Mouse (Mus musculus) splenic B cell, adult 2 months (primary cell): ENCODE data around the gene Ccdc134.
"Not testable (repeated sequence)": the region's sequence is repeated elsewhere in the genome, so short reads cannot be mapped to it uniquely, and the experiment has no call there.

Experiments
- DNase-seq: peaks from one replicate; pipeline ENCODE4 v3.0.0-alpha.2; 2011; ENCODE audit warnings: low read depth, low spot score
- H3K27me3 ChIP-seq: 2 replicates; pipeline ENCODE4 v1.6.1; 2012; ENCODE audit warnings: mild to moderate bottlenecking, low read length, moderate library complexity, mixed read lengths; ENCODE audit not compliant: control insufficient read depth, poor library complexity, insufficient read depth, severe bottlenecking
- H3K36me3 ChIP-seq: 2 replicates; pipeline ENCODE4 v1.6.1; 2012; ENCODE audit warnings: mild to moderate bottlenecking, low read length, moderate library complexity, mixed read lengths; ENCODE audit not compliant: control insufficient read depth, poor library complexity, insufficient read depth, severe bottlenecking

Gene Ccdc134

DNA sequence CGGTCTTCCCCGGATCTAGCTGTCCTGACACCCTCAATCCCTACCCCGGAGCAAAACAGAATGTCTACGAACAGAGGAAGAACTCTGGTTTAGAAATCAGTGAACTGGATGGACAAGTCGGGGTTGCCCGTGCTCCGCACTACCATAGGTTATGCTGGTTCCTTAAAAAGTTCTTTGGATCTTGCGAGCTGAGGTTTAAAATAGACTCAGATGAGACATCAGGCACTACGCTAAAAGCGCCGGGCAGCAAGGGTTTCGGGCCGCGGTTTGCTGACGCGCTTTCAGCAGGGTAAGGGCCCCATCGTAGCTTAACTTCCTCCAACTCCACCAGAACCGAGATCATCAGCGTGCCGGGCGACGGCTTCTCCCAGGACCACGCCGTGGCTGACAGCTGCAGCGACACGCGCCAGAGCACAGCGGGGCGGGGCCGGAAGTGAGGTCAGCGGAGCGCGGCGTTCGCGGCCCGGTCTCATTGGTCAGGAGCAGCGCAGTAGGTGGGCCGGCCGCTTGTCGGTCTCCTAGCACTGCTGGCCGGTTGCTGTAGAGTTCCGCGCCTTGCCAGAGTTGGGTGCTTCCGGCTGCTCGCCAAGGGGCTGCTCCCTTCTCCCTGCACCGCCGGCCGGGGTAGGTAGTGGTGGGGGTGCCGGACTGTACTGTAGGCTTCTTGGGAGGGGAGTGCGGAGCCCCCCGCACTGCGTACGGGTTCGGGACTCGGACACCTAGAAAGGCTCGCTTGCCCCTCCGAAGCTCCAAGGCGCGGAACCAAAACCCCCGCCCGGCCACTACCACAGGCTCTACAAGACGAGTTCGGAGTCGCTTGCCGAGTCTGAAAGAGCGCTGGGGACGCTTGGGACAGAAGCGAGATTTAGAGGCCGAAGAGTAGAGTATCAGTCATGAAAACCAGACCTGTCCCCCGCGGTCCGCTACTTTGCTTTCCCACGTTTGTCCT is at the start of gene Ccdc134:
Gene Ccdc134 (plus strand): TSS at position 497 of the 949 bp plus-strand sequence.
- peak; percentile 98 for DNase-seq
- peaks cover 1% of the 10 kb centered on the region for H3K36me3 ChIP-seq
- H3K27me3 ChIP-seq, result no peaks in the 10 kb centered on the region

DNA sequence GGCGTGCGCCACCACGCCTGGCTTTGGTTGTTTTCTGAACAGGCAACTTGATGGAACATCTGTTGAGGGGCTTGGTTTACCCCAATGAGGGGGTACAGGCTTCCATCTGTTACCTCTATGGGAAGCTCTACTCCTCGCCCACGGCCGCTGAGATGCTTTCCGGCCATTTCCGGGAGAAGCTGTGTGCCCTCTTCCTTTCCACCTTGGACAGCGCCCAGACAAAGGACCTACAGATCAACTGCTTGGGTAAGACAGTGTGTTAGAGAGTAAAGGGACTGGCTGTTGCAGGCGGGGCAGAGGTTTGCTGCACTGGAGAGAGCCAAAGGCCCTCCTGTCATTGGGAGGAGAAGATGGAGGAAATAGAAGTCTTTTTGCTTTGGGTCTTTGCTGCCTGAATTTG is 47.8 kb upstream of the Ccdc134 start:
- DNase-seq, result no peak

DNA sequence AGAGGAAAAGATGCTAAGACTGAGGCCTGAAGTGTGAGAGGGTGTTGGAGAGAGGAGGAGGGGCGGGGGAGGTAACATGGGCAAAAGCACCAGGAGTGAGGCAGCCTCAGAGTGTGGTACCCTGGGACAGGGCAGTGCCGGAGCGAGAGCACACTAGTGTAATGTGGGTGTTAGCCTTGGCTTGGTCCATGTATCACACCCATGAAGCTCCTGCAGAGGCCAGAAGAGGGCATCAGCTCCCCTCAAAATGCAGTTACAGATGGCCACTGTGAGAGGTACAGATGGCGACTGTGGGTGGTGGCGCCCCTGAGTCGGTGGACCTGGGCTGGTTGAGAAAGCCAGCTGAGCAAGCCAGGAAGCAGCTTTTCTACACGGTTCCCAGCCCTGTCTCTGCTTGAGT is 46.6 kb upstream of the Ccdc134 start:
- Histone ChIP-seq H3K36me3 (no peaks in the 10 kb centered on the region), H3K27me3 (no peaks in the 10 kb centered on the region)
- peak; percentile 76 for DNase-seq

More for the DNA sequence above, 47.8 kb upstream of the Ccdc134 start:
- Histone ChIP-seq H3K36me3 (no peaks in the 10 kb centered on the region), H3K27me3 (no peaks in the 10 kb centered on the region)

DNA sequence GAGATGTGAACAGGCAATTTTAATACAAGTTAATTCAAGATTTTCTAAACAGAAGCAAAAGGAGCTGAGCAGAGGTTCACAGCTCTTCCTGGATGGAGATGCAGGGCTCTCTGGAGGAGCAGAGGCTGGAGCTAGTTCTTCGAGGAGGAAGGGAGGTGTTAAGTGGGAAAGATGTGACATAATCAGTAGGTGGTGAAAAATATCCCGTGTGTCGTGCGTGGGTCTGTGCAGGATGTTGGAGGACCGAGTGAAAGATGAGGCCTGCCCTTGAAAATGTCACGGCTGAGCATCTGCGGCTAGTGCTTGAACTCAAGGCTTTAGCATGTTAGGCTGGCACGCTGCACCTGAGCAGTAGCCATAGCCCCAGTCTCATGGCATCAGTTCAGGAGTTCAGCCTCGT is 42.1 kb upstream of the Ccdc134 start:
- DNase-seq, result no peak
- Histone ChIP-seq H3K36me3 (no peaks in the 10 kb centered on the region), H3K27me3 (no peaks in the 10 kb centered on the region)

DNA sequence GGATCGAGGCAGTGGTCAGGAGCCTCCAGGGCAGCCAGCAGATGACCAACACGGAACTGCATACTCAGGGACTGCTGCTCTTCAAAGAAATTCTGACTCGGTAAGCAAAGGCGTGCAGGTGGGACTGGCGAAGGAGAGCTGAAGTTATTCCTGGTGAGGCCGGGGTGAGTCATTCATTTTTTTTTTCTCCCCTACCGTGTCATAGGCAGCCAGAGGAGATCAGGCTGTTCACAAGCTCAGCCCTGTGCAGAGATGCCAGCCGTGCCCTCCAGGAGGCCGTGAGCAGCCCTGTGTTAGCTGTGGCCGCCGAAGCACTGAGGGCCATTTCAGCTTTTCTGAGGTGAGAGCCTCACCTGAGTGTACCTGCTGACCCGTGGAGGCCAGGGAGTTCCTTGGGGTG is 41.6 kb upstream of the Ccdc134 start:
- Histone ChIP-seq H3K27me3 (no peaks in the 10 kb centered on the region), H3K36me3 (no peaks in the 10 kb centered on the region)
- DNase-seq, result no peak

DNA sequence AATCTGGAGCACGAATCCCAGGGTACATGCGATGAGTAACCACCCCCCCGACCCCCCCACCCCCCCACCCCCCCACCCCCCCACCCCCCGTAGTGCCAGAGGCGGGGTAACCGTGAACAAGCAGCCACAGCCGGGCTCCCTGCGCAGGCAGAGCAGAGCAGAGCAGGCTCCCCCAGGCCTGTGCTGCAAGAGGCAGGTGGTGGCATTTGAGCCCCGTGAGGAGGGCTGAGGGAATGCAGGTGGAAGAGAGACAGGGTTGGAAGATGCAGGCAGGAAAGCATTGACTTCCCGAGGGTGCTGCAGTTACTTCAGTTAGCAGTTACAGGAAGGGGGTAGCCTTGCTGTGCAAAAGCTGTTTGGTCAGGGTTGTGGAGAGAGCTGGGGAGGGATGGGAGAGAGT is 40.5 kb upstream of the Ccdc134 start:
- no peak for DNase-seq
- Histone ChIP-seq H3K27me3 (no peaks in the 10 kb centered on the region), H3K36me3 (no peaks in the 10 kb centered on the region)

DNA sequence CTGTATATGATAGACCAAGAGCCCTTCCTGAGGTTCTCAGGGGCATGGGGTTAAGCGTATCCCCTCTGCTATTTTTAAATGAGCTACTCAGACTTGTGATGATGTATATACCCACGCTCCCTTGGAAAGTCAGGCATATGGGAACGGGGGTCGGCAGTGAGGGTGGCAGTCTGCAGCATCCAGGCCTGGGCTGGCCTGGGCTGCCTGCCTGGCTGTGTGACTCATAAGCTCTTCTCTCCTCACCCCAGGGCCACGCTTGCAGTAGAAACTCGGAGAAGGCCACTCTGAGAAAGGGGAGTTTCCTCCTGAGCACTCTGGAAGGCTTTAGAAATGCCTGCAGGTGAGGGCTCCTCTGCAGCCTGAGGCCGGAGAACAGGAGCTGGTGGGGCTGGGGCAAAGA is 36.7 kb upstream of the Ccdc134 start:
- no peak for DNase-seq
- no peaks in the 10 kb centered on the region for H3K27me3 ChIP-seq
- H3K36me3 ChIP-seq, result no peaks in the 10 kb centered on the region

DNA sequence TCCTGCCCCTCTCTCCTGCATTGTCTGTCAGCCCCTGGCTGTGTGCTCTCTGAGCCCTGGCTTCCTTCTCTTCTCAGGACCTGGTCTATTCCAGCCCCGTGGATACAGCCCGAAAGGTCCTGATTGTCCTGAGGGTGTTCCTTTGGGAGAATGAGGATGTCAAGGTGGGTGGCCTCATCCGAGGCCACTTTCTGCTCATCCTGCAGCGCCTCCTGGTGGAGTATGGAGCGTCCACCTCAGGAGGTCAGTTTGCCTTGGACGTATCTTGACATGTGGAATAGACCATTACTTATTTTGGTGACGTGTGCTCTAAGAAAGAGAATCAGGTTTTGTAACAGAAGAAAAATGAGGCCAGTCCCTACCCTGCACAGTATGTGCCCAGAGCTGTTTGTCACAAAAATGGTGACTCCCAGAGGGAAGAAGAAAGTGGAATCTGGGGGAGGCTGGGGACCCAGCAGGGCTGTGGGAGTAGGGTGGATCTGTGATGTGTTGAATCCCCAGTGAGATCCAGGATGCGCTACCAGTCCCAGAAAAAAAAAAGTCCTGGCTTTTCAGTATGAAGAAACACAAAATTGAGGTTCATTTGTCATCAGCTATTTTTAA is 20.7 kb upstream of the Ccdc134 start:
- peak; percentile 51 for DNase-seq
- no peaks in the 10 kb centered on the region for H3K27me3 ChIP-seq

DNA sequence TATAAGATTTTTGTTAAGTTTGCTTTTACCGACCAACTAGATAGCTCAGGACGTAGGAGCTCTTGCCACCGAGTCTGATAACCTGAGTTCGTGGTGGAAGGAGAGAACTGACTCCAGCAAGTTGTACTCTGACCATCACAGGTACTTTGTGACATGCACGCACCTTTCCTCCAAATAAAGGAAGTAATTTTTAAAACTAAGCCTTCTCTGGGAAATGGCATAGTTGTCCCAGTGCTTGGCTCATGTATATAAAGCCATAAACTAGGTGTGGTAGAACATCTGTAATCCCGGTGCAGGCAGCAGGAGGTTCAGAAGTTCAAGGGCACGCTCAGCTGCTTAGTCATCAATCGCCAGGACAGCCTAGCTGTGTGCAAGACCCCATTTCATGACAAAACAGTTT is 7.2 kb upstream of the Ccdc134 start:
- DNase-seq, result no peak
- Histone ChIP-seq H3K36me3 (no peaks in the 10 kb centered on the region), H3K27me3 (no peaks in the 10 kb centered on the region)

More for the DNA sequence above, 20.7 kb upstream of the Ccdc134 start:
- no peaks in the 10 kb centered on the region for H3K36me3 ChIP-seq

DNA sequence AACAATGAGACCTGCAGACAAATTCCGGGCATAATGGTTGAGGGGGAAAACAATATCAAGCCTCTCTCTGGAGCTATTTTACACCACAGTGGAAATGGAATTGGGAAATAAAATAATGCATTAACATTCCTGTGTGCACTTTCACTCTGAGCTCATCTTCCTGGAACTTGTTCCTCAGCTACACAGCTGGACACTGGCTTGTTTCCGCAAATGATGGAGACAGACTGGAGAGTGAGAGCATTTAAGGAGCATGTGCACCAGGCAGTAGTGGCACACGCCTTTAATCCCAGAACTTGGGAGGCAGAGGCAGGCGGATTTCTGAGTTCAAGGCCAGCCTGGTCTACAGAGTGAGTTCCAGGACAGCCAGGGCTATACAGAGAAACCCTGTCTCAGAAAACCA is 1.0 kb upstream of the Ccdc134 start:
- not testable (repeated sequence) for DNase-seq, H3K36me3 ChIP-seq, H3K27me3 ChIP-seq

DNA sequence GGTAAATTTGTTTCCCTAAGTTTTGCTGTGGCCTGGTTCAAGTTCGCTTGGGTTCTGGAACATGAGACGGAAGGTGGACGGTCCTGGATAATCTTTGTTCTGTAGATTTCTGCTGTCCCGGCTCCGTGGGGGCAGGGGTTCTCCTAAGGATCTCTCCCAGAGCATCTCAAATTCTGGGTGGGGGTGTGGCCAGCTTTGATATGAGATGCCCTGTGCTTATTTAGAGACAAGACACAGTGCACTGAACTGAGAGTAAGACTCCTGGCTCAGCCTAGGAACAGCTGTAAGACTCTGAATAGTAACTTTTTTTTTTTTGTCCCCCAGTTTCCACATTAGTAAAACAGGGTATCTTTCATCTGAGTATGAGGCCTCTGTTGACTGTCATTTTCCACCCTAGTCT is 676 bp downstream of the Ccdc134 start:
- Histone ChIP-seq H3K27me3 (no peaks in the 10 kb centered on the region), H3K36me3 (peaks cover 1% of the 10 kb centered on the region)
- no peak for DNase-seq

DNA sequence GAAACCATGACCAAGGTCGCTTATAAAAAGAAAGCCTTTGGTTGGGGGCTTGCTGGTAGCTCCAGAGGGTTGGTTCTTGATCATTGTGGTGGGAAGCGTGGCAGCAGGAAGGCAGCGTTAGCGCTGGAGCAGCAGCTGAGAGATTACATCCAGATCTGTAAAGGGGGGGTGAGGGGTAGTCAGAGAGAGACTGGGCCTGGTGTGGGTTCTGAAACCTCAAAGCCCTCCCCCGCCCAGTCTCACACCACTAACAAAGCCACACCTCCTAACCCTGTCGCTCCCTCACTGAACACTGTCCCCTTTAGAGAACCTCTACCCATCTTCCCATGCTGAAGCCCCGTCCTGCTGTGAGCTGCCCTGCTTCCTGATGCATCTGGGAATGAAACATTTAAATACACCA is 2.9 kb downstream of the Ccdc134 start:
- Histone ChIP-seq H3K36me3 (peaks cover 1% of the 10 kb centered on the region), H3K27me3 (no peaks in the 10 kb centered on the region)
- peak; percentile 27 for DNase-seq

DNA sequence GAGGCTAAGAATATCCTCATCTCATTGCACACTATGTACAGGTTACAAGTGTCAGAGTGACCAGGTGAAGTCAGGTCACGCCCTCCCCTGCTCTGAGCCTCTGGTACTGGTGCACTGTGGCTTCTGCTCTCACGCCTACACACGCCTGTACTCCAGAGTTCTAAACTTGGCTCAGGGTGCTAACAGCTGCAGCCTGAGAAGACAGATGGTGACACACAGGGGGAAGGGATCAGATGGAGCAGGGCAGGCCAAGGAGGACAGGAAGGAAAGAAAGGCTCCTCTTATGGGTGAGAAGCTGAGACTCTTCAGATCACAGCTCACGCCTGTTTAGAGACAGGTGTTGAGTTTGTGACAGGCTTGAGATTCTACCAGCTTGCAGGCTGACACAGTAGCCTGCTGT is 7.7 kb downstream of the Ccdc134 start:
- peaks cover 3% of the 10 kb centered on the region for H3K36me3 ChIP-seq
- no peaks in the 10 kb centered on the region for H3K27me3 ChIP-seq
- no peak for DNase-seq

DNA sequence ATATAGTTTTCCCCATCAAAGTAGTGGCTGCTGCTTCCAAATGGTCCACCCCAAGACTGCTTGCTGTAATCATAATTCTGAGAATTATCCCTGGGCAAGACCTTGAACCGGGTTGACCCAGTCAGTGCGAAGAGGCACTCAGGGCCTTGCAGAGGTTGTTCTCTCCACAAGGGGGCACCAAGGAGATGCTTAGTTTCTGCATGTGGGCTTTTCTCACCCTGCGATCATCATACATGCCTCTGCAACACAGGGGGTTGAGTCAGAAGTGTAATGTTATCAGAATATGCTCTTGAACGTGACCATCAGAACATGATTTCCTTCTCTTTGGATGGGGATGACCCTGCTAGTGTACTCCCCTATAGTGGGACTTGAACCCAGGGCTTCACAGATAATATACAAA is 10.8 kb downstream of the Ccdc134 start:
- H3K36me3 ChIP-seq, result peaks cover 1% of the 10 kb centered on the region
- DNase-seq, result peak; percentile 89
- no peaks in the 10 kb centered on the region for H3K27me3 ChIP-seq

DNA sequence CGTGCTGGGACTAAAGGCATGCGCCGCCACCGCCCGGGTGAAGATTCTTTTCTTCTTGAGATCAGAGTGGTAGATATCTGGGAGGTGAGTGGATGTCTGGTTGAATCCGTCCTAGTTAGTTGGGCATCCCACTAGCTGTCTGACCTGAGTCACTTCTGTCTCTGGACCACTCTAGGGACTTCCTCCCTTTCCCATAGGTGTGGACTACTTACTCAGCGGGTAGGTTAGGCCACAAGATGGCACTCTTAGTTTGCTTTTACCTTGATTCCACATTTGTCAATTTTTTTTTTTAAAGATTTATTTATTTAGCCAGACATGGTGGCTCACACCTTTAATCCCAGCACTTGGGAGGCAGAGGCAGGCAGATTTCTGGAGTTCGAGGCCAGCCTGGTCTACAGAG is 11.5 kb downstream of the Ccdc134 start:
- peak; percentile 79 for DNase-seq
- H3K36me3 ChIP-seq, result peaks cover 1% of the 10 kb centered on the region; the same call in 1 of the 2 replicates
- no peaks in the 10 kb centered on the region for H3K27me3 ChIP-seq
